Mouse (Mus musculus) limb, embryonic 14.5 days (tissue): ENCODE data around the gene Gm21970. TPM values are rescaled to one million over a fixed set of nuclear protein-coding genes. Genes with fewer than 3 reads are reported as not detected.

Experiments used
- ATAC-seq: fragments of 200-750 bp; cut with Nextera tagmentation; 2 replicates; pipeline ENCODE4 v1.8.0; 2017; ENCODE audit warnings: low read depth, moderate number of reproducible peaks, moderate TSS enrichment; ENCODE audit not compliant: low FRiP score
- DNase-seq: peaks from one replicate; pipeline ENCODE4 v3.0.0-alpha.2; 2015; ENCODE audit warnings: low spot score
- H3K27ac ChIP-seq: fragments of 300-500 bp; sonication (generic); replicated peaks from 2 replicates; pipeline ENCODE4 v1.5.1; 2014; ENCODE audit warnings: low read depth, mild to moderate bottlenecking, low read length, moderate library complexity, mixed read lengths
- H3K27me3 ChIP-seq: fragments of 300-500 bp; sonication (generic); 2 replicates; pipeline ENCODE4 v1.6.1; 2014; ENCODE audit warnings: low read length, mixed read lengths; ENCODE audit not compliant: control insufficient read depth, insufficient read depth
- H3K36me3 ChIP-seq: fragments of 300-500 bp; sonication (generic); 2 replicates; pipeline ENCODE4 v1.6.1; 2014; ENCODE audit warnings: mild to moderate bottlenecking, low read length, moderate library complexity, mixed read lengths; ENCODE audit not compliant: control insufficient read depth, insufficient read depth
- H3K4me1 ChIP-seq: fragments of 300-500 bp; sonication (generic); 2 replicates; pipeline ENCODE4 v1.6.1; 2014; ENCODE audit warnings: antibody characterized with exemption, low read length, mixed read lengths; ENCODE audit not compliant: control insufficient read depth, insufficient read depth
- H3K4me2 ChIP-seq: fragments of 300-500 bp; sonication (generic); replicated peaks from 2 replicates; pipeline ENCODE4 v1.6.1; 2014; ENCODE audit warnings: low read depth, mild to moderate bottlenecking, low read length, moderate library complexity; ENCODE audit not compliant: severe bottlenecking
- H3K4me3 ChIP-seq: fragments of 300-500 bp; sonication (generic); replicated peaks from 2 replicates; pipeline ENCODE4 v1.5.1; 2014; ENCODE audit warnings: low read length
- H3K9ac ChIP-seq: fragments of 300-500 bp; sonication (generic); 2 replicates; pipeline ENCODE4 v1.6.1; 2014; ENCODE audit warnings: mild to moderate bottlenecking, low read depth, low read length, moderate library complexity; ENCODE audit not compliant: severe bottlenecking
- H3K9me3 ChIP-seq: fragments of 300-500 bp; sonication (generic); 2 replicates; pipeline ENCODE4 v1.6.1; 2016; ENCODE audit warnings: low read length; ENCODE audit not compliant: control insufficient read depth
- POLR2A ChIP-seq: fragments of 200-500 bp; IDR thresholded peaks from 2 replicates; pipeline ENCODE4 v1.8.0; 2012; ENCODE audit warnings: inconsistent platforms, mild to moderate bottlenecking, moderate library complexity, borderline replicate concordance; ENCODE audit not compliant: insufficient read depth, insufficient read length; ENCODE audit errors: extremely low read depth
- WGBS: fragments of 180-500 bp; shearing (Covaris S2); extraction: QIAGEN DNeasy Blood & Tissue Kit; methylation state at CpG from one replicate; pipeline ENCODE4 v1.1.7; 2014; 5-methylcytosine and 5-hydroxymethylcytosine counted together
- polyA plus RNA-seq, 2 experiments: library from polyadenylated mRNA; depleted of rRNA in 1 of 2; stranded (reverse) in 1 of 2; unstranded in 1 of 2; fragments of >200 nt; fragmentation: Nextera tagmentation in 1 of 2; extraction: Ambion mirVana in 1 of 2; gene quantifications; 2 replicates each; pipeline versions ENCODE4 v1.2.1 to v1.2.3; 2012 to 2014

Gene Gm21970
- polyA plus RNA-seq, 2 experiments: not detected

GRCm38 (mm10) chr16:91372577-91373472 lies 18.7 kb upstream of the Gm21970 start, which contains the start of gene Ifnar2:
TSS of gene Ifnar2 (plus strand) at chr16:91372783.
- ATAC-seq (peak; percentile 88), DNase-seq (peak; percentile 73)
- H3K4me3 ChIP-seq: peak within 1 kb of the TSS; percentile 77
- H3K9me3 ChIP-seq: no peaks in the 10 kb centered on the region
- peak within 1 kb of the TSS; percentile 87 for H3K9ac ChIP-seq
- peak; percentile 51; the same call in 1 of the 2 replicates for TF ChIP-seq POLR2A
- peak within 1 kb of the TSS; percentile 90 for H3K27ac ChIP-seq
- no peaks in the 10 kb centered on the region for H3K27me3 ChIP-seq
- H3K4me2 ChIP-seq: peak within 1 kb of the TSS; percentile 68
- WGBS: under 1% methylated on average over 48 of the region's 62 CpGs
- H3K36me3 ChIP-seq: no peaks in the 10 kb centered on the region
- H3K4me1 ChIP-seq: peaks cover 13% of the 10 kb centered on the region

DNA sequence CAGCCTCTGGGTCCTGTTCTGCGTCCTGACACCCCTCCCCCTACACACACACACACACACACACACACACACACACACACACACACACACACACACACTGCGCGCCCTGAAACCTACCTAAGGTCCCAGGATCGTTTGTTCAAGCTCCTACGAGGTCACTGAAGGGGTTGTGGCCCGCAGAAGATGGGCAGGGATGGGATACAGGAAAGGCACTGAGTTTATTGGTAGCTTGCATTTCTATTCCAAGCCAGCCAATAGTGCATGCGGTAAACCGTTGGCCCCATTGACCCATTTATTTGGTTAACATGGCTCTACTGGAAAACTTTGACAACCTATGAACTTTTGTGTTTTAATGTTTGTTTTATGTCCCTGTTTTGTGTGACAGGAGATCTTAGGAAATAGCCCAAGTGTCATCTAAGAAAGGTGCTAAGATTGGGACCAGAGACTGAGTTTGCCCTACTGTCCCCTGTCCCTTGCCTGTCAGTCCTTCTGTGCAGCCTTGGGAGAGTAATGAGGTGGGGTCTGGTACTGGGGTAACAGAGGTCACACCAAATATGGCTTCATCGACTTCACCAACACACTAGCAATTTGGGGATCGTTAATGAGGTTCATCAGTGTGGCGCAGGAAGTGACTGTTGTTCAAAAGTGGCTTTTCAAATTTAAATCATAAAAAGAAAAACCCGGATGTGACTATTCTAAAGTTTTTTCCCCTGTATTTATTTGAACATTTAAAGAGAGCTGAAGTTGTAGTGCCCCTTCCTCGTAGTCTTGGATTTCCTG lies 17.9 kb upstream of the Gm21970 start:
- Histone ChIP-seq H3K4me3 (peak overlapping the region; percentile 77), H3K4me2 (peak overlapping the region; percentile 68), H3K27me3 (no peaks in the 10 kb centered on the region), H3K4me1 (peaks cover 14% of the 10 kb centered on the region), H3K9ac (peak overlapping the region; percentile 87), H3K9me3 (no peaks in the 10 kb centered on the region), H3K27ac (peak overlapping the region; percentile 90), H3K36me3 (no peaks in the 10 kb centered on the region)
- WGBS: 31% methylated on average over 13 of the region's 13 CpGs
- no peak for ATAC-seq
- no peak for DNase-seq
- no peak for TF ChIP-seq POLR2A

- no peak for TF ChIP-seq POLR2A
- H3K9me3 ChIP-seq: no peaks in the 10 kb centered on the region
- H3K9ac ChIP-seq: no peak overlapping the region
- H3K27me3 ChIP-seq: no peaks in the 10 kb centered on the region
- peak overlapping the region; percentile 68; the same call in 1 of the 2 replicates for H3K4me2 ChIP-seq
- H3K4me1 ChIP-seq: peaks cover 19% of the 10 kb centered on the region
- DNase-seq: no peak
- WGBS: 78% methylated on average over 3 of the region's 3 CpGs
- ATAC-seq: no peak
- no peaks in the 10 kb centered on the region for H3K36me3 ChIP-seq
- H3K4me3 ChIP-seq: peak overlapping the region; percentile 77
- H3K27ac ChIP-seq: no peak overlapping the region
These were observed 17.3 kb upstream of the Gm21970 start for GRCm38 (mm10) chr16:91374253-91374634.

DNA sequence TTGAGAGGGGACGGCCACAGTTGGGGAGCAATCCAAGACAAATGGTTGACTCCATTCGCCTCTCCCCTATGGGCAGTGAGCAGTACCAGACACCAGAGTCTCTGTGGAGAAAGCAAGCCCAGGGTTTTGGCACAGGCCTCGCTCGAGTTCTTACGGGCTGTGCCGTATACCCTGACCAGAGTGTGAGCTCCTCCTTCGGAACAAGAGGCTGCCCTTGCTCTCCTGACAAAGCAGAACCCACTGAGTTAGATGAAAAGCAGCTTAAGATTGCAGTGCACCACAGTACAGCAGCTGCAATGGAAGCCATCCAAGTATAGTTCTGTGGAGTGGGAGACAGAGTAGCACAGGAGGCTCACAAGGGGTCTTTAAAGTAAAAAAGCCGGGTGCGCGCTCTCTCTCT lies 14.8 kb upstream of the Gm21970 start:
- ATAC-seq (no peak), DNase-seq (no peak)
- Histone ChIP-seq H3K27ac (0 out of 2 replicates have a peak overlapping the region, but pooled peaks have one; percentile 39), H3K27me3 (no peaks in the 10 kb centered on the region), H3K4me2 (no peak overlapping the region), H3K9me3 (no peaks in the 10 kb centered on the region), H3K4me3 (no peak overlapping the region), H3K36me3 (peaks cover 4% of the 10 kb centered on the region; the same call in 1 of the 2 replicates), H3K4me1 (peaks cover 19% of the 10 kb centered on the region), H3K9ac (no peak overlapping the region)
- 86% methylated on average over 10 of the region's 10 CpGs for WGBS
- no peak for TF ChIP-seq POLR2A

DNA sequence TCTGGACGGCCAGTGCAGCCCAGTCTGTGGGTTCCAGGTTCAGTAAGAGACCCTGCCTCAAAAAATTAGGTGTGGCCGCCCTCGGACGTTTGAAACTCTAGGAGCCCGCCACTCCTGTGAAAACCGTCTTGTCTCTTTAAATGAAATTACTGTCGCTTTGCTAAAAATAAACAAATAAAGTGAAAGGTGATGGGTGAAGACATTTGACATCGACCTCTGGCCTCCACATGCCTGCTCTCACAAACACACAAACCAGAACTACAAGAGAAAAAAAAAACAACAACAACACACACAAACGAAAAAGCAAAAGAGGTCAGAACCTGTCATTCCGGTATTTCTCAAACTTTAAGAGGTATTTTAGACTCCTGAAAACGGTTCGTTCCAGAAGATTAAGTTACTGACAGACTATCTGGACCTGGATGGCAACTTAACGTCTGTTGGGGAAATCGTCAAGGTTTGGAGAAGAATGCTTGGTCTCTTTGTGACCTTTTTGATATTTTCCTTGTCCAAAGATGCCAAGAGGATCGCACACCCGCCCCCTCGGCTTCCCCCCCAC lies 13.0 kb upstream of the Gm21970 start:
- Histone ChIP-seq H3K27me3 (no peaks in the 10 kb centered on the region), H3K4me1 (peaks cover 15% of the 10 kb centered on the region), H3K4me2 (no peak overlapping the region), H3K27ac (no peak overlapping the region), H3K4me3 (no peak overlapping the region), H3K36me3 (peaks cover 9% of the 10 kb centered on the region; the same call in 1 of the 2 replicates), H3K9ac (no peak overlapping the region), H3K9me3 (no peaks in the 10 kb centered on the region)
- DNase-seq (no peak), ATAC-seq (no peak)
- TF ChIP-seq POLR2A: no peak
- 57% methylated on average over 17 of the region's 17 CpGs for WGBS
